Mouse (Mus musculus) kidney, embryonic 14.5 days (tissue): Measurements from ENCODE around the gene Lrrc4. TPM values are rescaled to one million over a fixed set of nuclear protein-coding genes. Genes with fewer than 3 reads are reported as not detected.

ENCODE experiments used
- ATAC-seq: fragments of 200-750 bp; cut with Nextera tagmentation; 2 replicates; pipeline ENCODE4 v1.8.0; 2017; ENCODE audit warnings: moderate number of reproducible peaks, mild to moderate bottlenecking, moderate TSS enrichment, moderate library complexity; ENCODE audit not compliant: low FRiP score, low TSS enrichment
- H3K27ac ChIP-seq: fragments of 300-500 bp; sonication (generic); 2 replicates; pipeline ENCODE4 v1.5.1; 2014; ENCODE audit warnings: low read depth, mild to moderate bottlenecking, low read length, moderate library complexity, mixed read lengths
- H3K27me3 ChIP-seq: fragments of 300-500 bp; sonication (generic); 2 replicates; pipeline ENCODE4 v1.6.1; 2014; ENCODE audit warnings: mild to moderate bottlenecking, low read length; ENCODE audit not compliant: control insufficient read depth, insufficient read depth
- H3K36me3 ChIP-seq: fragments of 300-500 bp; sonication (generic); 2 replicates; pipeline ENCODE4 v1.6.1; 2014; ENCODE audit warnings: low read length, mixed read lengths; ENCODE audit not compliant: control insufficient read depth, insufficient read depth
- H3K4me1 ChIP-seq: fragments of 300-500 bp; sonication (generic); 2 replicates; pipeline ENCODE4 v1.6.1; 2014; ENCODE audit warnings: low read length, mixed read lengths; ENCODE audit not compliant: control insufficient read depth, insufficient read depth
- H3K4me2 ChIP-seq: fragments of 300-500 bp; sonication (generic); replicated peaks from 2 replicates; pipeline ENCODE4 v1.6.1; 2014; ENCODE audit warnings: low read depth, mild to moderate bottlenecking, low read length
- H3K4me3 ChIP-seq: fragments of 300-500 bp; sonication (generic); 2 replicates; pipeline ENCODE4 v1.5.1; 2014; ENCODE audit warnings: mild to moderate bottlenecking, low read length
- H3K9ac ChIP-seq: fragments of 300-500 bp; sonication (generic); 2 replicates; pipeline ENCODE4 v1.6.1; 2014; ENCODE audit warnings: low read depth, mild to moderate bottlenecking, low read length, moderate library complexity
- H3K9me3 ChIP-seq: fragments of 300-500 bp; sonication (generic); 2 replicates; pipeline ENCODE4 v1.6.1; 2016; ENCODE audit warnings: low read length; ENCODE audit not compliant: control insufficient read depth
- WGBS: fragments of 180-500 bp; shearing (Covaris S2); extraction: QIAGEN DNeasy Blood & Tissue Kit; methylation state at CpG from one replicate; pipeline ENCODE4 v1.1.7; 2014; 5-methylcytosine and 5-hydroxymethylcytosine counted together
- polyA plus RNA-seq: library from polyadenylated mRNA; unstranded; fragments of >200 nt; fragmentation: Nextera tagmentation; extraction: Ambion mirVana; gene quantifications from 2 replicates; pipeline ENCODE4 v1.2.1, GENCODE M21; 2014

The Lrrc4 gene
- polyA plus RNA-seq, 1 experiment from 2014 or later = 2.8 TPM

DNA sequence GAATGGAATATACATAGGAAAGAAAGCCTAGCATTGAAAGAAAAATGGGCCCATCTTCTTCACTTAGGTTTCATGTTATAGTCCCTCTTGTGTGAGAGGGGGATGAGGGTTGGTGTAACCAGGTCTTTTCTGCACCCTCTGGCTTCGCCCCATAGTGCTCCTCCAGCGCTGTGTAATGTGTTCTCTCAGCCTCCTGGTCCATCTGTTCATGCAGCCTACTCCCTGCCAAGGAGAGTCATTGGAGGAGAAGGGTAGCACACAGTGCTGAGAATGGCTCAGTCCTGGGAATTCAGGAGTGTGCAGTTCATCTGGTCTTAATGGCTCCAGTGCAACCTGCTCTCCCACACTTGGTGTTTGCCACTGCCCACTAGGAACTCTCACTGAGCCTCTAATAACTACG is 30.6 kb downstream of the Lrrc4 start:
- peaks cover 12% of the 10 kb centered on the region for H3K36me3 ChIP-seq
- H3K27ac ChIP-seq = no peak overlapping the region
- H3K4me2 ChIP-seq = no peak overlapping the region
- no peaks in the 10 kb centered on the region for H3K4me1 ChIP-seq
- WGBS = 89% methylated on average over 3 of the region's 3 CpGs
- H3K27me3 ChIP-seq = no peaks in the 10 kb centered on the region
- H3K9ac ChIP-seq = no peak overlapping the region
- no peak overlapping the region for H3K4me3 ChIP-seq
- H3K9me3 ChIP-seq = no peaks in the 10 kb centered on the region
- ATAC-seq = no peak

DNA sequence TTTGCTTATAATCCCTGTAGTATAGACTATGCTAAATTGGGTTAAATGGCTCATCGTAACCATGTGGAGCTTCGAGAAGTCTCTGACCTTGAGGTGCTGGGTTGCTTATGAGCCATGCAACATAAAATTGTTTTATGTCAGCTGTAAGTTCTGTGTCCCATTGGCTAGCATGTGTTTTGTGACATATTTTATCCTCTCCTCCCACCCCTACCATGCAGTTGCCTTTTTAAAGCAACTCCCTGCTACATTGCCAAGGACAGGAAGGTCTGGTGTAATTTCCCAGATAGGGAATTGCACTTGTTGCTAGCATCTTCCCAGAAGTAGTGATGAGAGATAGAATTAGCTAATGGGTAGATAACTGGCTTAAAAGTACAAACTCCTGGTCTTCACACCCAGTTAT is 31.7 kb downstream of the Lrrc4 start:
- no peak overlapping the region for H3K9ac ChIP-seq
- WGBS = 81% methylated on average over 2 of the region's 2 CpGs
- peaks cover 14% of the 10 kb centered on the region for H3K36me3 ChIP-seq

DNA sequence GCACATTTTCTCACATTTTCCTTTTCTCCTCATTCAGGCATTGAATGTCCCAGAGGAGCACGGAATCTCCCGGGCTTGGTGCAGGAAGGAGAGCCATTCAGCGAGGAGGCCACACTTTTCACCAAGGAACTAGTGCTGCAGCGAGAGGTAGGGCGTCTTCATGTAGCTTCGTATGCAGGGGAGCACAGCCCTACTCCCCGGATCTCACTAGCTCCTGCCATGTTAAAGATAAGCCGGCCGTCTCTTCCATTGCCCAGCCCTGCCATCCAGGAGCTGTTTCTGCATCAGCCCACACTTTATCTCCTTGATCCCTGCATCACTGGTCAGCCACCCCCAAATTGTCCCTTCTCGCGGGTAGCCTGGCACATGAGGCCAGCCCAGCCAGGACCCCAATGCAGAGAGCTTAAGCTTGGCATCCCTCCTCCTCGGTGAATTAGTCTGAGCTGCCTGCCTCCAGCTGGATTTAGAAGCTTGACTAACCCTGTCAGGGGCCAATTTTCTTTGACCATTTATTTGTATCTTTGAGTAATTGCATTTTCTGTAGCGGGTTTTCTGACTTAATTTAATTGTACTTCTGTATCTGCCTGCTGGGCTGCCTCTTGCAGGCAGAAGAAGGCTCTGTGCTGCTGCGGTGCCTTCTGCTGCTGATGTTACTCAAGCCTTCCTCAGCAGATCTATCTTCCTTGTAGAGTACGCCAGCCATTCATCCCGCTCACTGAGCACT is 35.6 kb downstream of the Lrrc4 start:
- Histone ChIP-seq H3K36me3 (peaks cover 14% of the 10 kb centered on the region), H3K27ac (no peak overlapping the region), H3K9ac (no peak overlapping the region), H3K4me3 (no peak overlapping the region), H3K4me2 (no peak overlapping the region), H3K4me1 (no peaks in the 10 kb centered on the region), H3K27me3 (no peaks in the 10 kb centered on the region), H3K9me3 (no peaks in the 10 kb centered on the region)
- 88% methylated on average over 16 of the region's 16 CpGs for WGBS
- no peak for ATAC-seq

More for the DNA sequence above, 31.7 kb downstream of the Lrrc4 start:
- no peak overlapping the region for H3K4me3 ChIP-seq
- no peak overlapping the region for H3K27ac ChIP-seq
- no peak overlapping the region for H3K4me2 ChIP-seq
- no peaks in the 10 kb centered on the region for H3K27me3 ChIP-seq
- no peak for ATAC-seq
- no peaks in the 10 kb centered on the region for H3K4me1 ChIP-seq
- no peaks in the 10 kb centered on the region for H3K9me3 ChIP-seq

DNA sequence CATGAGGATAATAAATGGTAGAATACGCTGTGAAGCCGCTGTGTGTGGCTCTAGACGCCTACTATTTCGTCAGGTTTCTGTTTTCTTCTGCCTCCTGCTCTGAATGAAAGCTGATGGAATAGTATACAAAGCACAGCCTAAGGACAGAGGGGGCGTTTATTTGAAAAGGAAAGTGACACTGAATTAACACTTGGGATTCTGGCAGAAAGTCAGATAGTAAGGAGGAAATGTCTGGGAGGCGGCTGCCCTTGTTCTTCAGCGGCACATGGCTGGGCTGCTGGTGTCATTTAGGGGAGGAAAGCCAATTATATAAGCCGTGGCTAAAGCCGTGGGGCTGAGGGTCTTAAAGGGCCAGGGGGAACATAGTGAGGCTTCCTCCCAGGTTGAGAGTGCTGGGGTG is 36.2 kb downstream of the Lrrc4 start:
- H3K4me1 ChIP-seq = no peaks in the 10 kb centered on the region
- H3K27ac ChIP-seq = no peak overlapping the region
- no peak overlapping the region for H3K4me2 ChIP-seq
- no peaks in the 10 kb centered on the region for H3K9me3 ChIP-seq
- no peak for ATAC-seq
- no peak overlapping the region for H3K9ac ChIP-seq
- peaks cover 14% of the 10 kb centered on the region for H3K36me3 ChIP-seq
- H3K27me3 ChIP-seq = no peaks in the 10 kb centered on the region
- WGBS = 34% methylated on average over 9 of the region's 9 CpGs
- H3K4me3 ChIP-seq = no peak overlapping the region

DNA sequence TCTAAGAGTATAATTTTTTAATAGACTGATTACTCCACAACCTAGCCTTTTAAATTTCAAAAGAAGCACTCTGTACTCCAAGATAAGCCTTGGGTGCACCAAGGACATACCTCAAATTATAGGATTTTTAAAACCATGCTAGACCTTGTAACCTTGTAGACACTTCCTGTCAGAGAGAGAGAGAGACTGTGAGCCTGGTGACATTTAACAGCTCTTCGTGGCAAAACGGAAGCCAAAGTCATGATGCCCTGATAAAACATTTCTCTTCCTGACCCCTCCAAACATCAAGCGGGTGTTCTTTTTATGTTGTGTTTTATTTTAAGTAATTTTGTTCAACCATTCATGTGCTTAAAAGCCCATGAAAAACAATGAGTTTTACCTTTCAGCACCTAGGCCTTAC is 39.7 kb downstream of the Lrrc4 start:
- no peak overlapping the region for H3K9ac ChIP-seq
- H3K36me3 ChIP-seq = peaks cover 10% of the 10 kb centered on the region
- ATAC-seq = no peak
- H3K9me3 ChIP-seq = no peaks in the 10 kb centered on the region
- H3K4me3 ChIP-seq = no peak overlapping the region
- no peak overlapping the region for H3K27ac ChIP-seq
- no peaks in the 10 kb centered on the region for H3K27me3 ChIP-seq
- WGBS = 82% methylated on average over 3 of the region's 3 CpGs
- H3K4me1 ChIP-seq = no peaks in the 10 kb centered on the region
- no peak overlapping the region for H3K4me2 ChIP-seq

DNA sequence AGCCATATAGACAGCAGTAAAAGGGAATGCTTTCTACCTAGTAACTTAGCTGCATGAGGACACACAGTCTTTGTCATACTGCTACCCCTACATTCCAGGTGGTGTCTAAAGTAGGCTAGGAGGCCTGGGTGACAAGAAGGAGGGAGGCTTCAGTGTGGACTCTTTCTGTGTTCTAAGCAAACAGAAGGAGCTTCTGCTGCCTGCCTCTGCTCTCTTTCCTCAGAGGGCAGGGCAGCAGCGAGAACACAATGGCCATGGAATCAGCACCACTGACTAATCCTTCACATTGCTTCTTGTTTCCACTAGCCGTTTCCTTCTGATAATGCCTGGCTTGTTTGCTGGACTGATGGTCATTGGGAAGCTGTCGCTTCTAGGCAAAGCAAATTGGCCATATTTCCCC is 40.4 kb downstream of the Lrrc4 start:
- no peaks in the 10 kb centered on the region for H3K27me3 ChIP-seq
- no peak overlapping the region for H3K27ac ChIP-seq
- no peak overlapping the region for H3K4me3 ChIP-seq
- no peaks in the 10 kb centered on the region for H3K9me3 ChIP-seq
- peaks cover 4% of the 10 kb centered on the region; the same call in 1 of the 2 replicates for H3K36me3 ChIP-seq
- no peak for ATAC-seq
- no peaks in the 10 kb centered on the region for H3K4me1 ChIP-seq
- H3K9ac ChIP-seq = no peak overlapping the region
- H3K4me2 ChIP-seq = no peak overlapping the region
- 65% methylated on average over 3 of the region's 3 CpGs for WGBS

DNA sequence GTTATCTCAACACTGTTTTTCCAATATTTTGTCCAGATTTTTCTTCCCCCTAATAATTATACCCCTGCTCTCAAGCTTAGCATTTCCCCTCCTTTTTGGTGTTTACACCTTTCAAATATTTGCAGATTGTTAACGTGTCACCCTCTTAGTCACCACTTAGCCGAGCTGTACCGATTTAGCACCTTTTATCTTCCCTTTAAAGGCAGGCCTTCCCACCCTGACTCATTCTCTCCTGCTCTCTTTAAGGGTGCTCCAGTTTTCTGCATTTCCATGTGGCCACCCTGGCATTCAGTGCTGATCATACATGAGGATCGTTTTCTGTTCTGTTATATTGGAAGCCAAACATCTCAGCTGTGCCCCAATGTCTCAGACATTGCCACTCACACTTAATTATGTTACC is 41.9 kb downstream of the Lrrc4 start:
- 50% methylated on average over 4 of the region's 4 CpGs for WGBS
- no peaks in the 10 kb centered on the region for H3K27me3 ChIP-seq

DNA sequence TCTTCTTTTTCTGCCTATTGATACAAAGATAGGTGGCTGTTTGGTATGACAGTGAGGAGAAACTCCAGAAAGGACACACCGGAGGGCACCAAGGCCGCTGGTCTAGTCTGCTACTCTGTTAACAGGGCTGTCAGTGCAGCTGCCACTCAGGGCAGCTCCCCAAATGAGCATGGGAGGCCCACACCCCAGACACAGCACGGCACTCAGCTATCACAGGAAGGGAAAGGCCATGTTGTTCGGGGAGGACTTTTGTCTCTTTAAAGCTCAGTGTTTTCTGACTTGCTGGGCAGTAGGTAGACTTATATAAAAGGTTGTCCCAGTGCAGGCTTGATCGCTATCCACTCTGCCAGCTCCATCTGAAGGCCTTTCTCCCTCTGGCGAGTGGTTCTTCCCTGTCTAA is 44.4 kb downstream of the Lrrc4 start:
- ATAC-seq = no peak
- H3K36me3 ChIP-seq = no peaks in the 10 kb centered on the region
- no peaks in the 10 kb centered on the region for H3K27me3 ChIP-seq
- no peaks in the 10 kb centered on the region for H3K9me3 ChIP-seq
- 58% methylated on average over 6 of the region's 6 CpGs for WGBS
- H3K9ac ChIP-seq = no peak overlapping the region
- H3K27ac ChIP-seq = no peak overlapping the region
- H3K4me3 ChIP-seq = no peak overlapping the region
- no peaks in the 10 kb centered on the region for H3K4me1 ChIP-seq
- no peak overlapping the region for H3K4me2 ChIP-seq

More for the DNA sequence above, 41.9 kb downstream of the Lrrc4 start:
- no peak overlapping the region for H3K27ac ChIP-seq
- no peak overlapping the region for H3K4me2 ChIP-seq
- H3K4me1 ChIP-seq = no peaks in the 10 kb centered on the region
- no peak overlapping the region for H3K4me3 ChIP-seq
- ATAC-seq = no peak
- H3K9me3 ChIP-seq = no peaks in the 10 kb centered on the region
- H3K36me3 ChIP-seq = no peaks in the 10 kb centered on the region
- H3K9ac ChIP-seq = no peak overlapping the region

DNA sequence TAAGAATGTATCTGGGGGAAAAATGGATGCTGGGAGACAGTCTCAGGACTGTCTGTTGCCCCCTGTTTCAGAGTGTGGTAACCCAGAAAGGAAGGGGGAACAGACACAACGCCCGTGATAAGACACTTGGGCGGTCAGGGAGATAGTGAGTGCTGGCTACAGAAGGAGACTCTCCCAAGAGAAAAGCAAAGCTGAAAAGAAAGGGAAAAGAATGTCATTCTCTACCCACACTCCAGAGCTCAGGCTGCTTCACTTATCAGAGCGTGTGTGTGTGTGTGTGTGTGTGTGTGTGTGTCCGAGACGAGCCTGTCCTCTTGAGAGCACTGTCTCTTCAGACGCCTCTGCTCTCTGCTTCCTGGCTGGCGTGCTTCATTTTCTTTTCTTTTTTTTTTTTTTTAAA is 45.8 kb downstream of the Lrrc4 start:
- Histone ChIP-seq H3K27ac (no peak overlapping the region), H3K4me1 (peaks cover 3% of the 10 kb centered on the region; the same call in 1 of the 2 replicates), H3K4me2 (no peak overlapping the region), H3K4me3 (no peak overlapping the region), H3K9me3 (no peaks in the 10 kb centered on the region), H3K9ac (no peak overlapping the region), H3K36me3 (no peaks in the 10 kb centered on the region), H3K27me3 (no peaks in the 10 kb centered on the region)
- WGBS = 76% methylated on average over 8 of the region's 8 CpGs
- ATAC-seq = no peak
